Mouse (Mus musculus): ENCODE data around the gene Gm42906. TPM values are rescaled to one million over a fixed set of nuclear protein-coding genes. Genes with fewer than 3 reads are reported as not detected.

The Gm42906 gene
- total RNA-seq, 2 experiments from 2014 or later: not detected

DNA sequence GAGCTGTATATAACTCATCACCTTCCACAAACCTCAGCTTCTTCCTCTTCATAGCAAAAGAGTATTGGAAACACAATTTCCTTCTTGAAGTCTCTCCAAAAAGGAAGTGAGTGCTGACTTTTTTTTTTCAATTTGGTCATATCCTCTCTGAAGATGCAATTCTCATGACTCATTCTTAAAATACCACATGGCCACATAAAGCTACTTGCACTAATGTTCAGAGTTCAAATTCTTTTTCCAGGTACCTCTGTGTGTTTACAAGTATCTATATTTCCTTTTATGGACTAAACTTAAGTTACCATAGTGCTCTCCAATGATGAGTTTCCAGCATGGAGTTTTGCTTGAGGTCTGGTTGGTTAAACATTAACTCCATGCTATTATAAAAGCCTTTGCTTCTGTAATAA lies 94.8 kb downstream of the Gm42906 start:
- TF ChIP-seq CTCF (conservative IDR thresholded peaks at IDR 0.05): no peak
- no peak overlapping the region for H3K27ac ChIP-seq
- no peak for DNase-seq (ENCODE audit: low spot score in 2 of 2)
- H3K4me3 ChIP-seq: no peak overlapping the region

DNA sequence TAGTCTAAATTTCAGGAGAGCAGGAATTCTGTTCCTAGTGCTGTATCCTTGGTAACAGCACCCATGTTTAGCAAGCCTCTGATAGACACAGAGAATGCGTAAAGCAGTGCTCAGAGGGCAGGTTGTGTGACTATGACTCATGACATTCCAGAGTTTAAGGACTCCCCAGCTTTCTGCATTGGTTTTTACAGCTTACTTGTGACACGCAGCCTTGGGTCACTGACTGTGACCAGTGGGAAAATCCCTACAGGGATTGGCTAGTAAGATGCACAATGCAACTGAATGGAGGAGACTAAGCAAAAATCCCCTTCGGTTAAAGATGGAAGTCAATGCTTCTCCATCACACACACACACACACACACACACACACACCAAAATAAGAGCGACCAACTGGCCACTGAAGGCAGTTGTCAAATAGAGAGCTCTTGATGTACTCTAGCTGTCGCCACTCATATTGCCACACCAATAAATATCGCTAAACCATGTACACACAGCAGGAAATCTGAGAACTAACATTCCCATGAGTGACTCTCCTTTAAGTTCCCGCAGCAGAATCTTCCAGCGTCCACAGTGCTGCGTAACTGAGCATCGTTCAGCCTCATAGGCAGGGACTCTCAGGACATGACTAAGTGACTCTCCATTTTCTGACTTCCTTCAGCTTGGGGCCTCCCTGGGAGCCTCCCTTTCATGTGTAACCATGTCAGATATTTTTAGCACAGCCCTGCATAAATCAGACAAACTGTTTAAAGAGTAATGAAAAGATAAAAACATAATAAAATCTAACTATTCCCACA lies 112.0 kb downstream of the Gm42906 start:
- Histone ChIP-seq H3K27ac (peak overlapping the region; percentile 57; the same call in 1 of the 2 replicates), H3K4me3 (no peak overlapping the region)
- peak in 1 of 2 experiments; percentile 32 for DNase-seq (ENCODE audit: low spot score in 2 of 2)
- TF ChIP-seq CTCF (conservative IDR thresholded peaks at IDR 0.05): no peak

GRCm38 (mm10) chr5:151300286-151300685 lies 127.7 kb downstream of the Gm42906 start:
- TF ChIP-seq CTCF (conservative IDR thresholded peaks at IDR 0.05): no peak
- H3K4me3 ChIP-seq: no peak overlapping the region
- no peak for DNase-seq (ENCODE audit: low spot score in 2 of 2)
- H3K27ac ChIP-seq: no peak overlapping the region

- no peak for TF ChIP-seq CTCF (conservative IDR thresholded peaks at IDR 0.05)
- H3K4me3 ChIP-seq: no peak overlapping the region
- no peak for DNase-seq (ENCODE audit: low spot score in 2 of 2)
Observed at GRCm38 (mm10) chr5:151299576-151299975, 128.4 kb downstream of the Gm42906 start.

DNA sequence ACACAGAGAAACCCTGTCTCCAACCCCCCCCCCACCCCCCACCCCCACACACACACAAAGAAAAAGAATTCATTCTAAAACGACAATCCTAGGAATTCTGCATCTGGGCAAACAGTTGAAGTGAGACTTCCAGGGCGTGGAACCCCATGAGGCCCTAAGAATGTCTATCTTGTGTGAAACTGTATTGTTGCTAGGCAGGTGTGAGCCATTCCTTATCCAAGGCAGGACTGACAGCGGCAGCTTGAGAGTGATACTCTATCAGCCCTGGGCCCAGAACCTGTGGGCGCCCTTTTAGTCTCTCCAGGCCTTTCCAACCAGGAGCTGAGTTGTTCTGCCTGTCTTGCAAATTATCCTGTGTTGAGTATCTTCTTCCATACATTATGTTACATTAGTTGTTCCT lies 129.6 kb downstream of the Gm42906 start:
- no peak overlapping the region for H3K4me3 ChIP-seq
- H3K27ac ChIP-seq: no peak overlapping the region
- DNase-seq (ENCODE audit: low spot score in 2 of 2): no peak
- TF ChIP-seq CTCF (conservative IDR thresholded peaks at IDR 0.05): no peak

More at GRCm38 (mm10) chr5:151299576-151299975, 128.4 kb downstream of the Gm42906 start:
- H3K27ac ChIP-seq: no peak overlapping the region

DNA sequence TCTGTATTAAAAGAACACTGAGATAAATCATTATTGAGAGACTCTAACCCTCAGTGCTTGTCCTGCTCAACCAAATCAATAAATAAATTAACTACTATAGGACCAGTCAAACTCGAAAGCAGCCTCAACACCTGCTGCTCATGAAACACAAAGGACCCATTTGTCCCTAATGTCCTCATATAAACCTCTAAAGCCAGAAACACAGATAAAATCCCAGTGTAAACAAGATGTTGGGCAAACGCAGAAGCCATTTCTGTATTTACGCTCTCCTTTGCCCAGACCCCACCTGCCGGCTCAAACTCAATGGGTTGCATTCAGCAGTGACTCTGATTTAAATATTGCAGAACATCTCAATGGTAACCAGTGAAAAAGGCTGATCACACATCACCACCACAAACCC lies 131.7 kb downstream of the Gm42906 start:
- no peak overlapping the region for H3K27ac ChIP-seq
- TF ChIP-seq CTCF (conservative IDR thresholded peaks at IDR 0.05): no peak
- no peak overlapping the region for H3K4me3 ChIP-seq
- DNase-seq (ENCODE audit: low spot score in 2 of 2): no peak

DNA sequence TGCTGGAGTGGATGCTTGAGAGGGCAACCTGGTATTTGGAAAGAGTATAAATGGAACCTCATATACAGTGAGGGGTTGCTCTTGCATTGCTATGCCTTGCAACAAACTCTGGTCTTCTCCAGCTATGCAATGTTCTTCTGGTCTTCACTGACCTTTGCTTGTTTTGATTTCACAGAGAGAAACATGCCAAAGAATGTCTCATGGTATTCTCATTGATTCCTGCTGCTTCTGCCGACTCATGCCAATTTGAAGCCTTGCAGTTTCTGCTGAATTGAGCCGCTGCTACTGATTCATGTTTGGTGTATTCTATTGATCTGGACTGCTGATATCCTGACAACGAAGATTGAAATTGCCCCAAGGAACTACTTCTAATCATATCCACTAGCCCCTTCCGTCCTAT lies 134.4 kb downstream of the Gm42906 start:
- H3K4me3 ChIP-seq: no peak overlapping the region
- no peak for TF ChIP-seq CTCF (conservative IDR thresholded peaks at IDR 0.05)
- no peak for DNase-seq (ENCODE audit: low spot score in 2 of 2)
- no peak overlapping the region for H3K27ac ChIP-seq

GRCm38 (mm10) chr5:151292310-151292709 lies 135.7 kb downstream of the Gm42906 start:
- Histone ChIP-seq H3K27ac (no peak overlapping the region), H3K4me3 (no peak overlapping the region)
- TF ChIP-seq CTCF (conservative IDR thresholded peaks at IDR 0.05): peak; percentile 73
- DNase-seq (ENCODE audit: low spot score in 2 of 2): no peak

DNA sequence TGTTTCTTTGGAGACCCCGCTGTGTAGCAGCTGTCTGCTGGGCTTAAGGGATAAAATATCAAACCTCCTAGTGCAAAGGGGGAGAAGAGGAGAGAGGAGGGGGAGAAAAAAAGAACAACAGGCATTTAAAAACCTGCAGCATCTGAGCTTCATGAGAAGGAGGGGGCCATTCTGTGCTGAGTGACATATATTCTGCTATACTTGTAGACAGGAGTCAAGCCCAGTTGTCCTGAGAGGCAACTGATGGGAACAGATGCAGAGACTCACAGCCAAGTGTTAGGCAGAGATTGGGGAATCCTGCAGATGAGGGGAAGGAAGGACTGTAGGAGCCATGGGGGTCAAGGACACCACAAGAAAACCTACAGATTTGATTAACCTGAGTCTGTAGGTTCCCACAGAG lies 141.6 kb downstream of the Gm42906 start:
- H3K4me3 ChIP-seq: no peak overlapping the region
- no peak for TF ChIP-seq CTCF (conservative IDR thresholded peaks at IDR 0.05)
- H3K27ac ChIP-seq: no peak overlapping the region
- DNase-seq (ENCODE audit: low spot score in 2 of 2): no peak

DNA sequence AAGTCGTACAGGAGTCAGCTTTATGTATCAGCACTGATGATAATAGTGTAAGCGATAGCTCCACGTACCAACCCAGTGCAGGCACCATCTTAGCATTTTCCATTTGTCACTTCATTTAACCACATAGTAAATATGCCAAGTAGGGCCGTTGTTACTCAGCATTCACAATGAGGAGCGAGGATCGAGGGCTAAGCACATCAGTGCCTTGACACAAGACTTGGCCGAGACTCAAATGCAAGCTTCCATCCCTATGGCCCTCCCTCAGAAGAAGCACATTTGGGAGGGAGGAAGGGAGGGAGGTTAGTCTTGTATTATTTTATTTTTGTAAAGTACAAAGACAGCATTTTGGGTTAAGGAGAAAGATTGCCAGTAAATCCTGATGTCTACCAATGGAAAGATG lies 148.4 kb downstream of the Gm42906 start:
- no peak for DNase-seq (ENCODE audit: low spot score in 2 of 2)
- Histone ChIP-seq H3K27ac (no peak overlapping the region), H3K4me3 (no peak overlapping the region)
- TF ChIP-seq CTCF (conservative IDR thresholded peaks at IDR 0.05): no peak

- no peak for DNase-seq (ENCODE audit: low spot score in 2 of 2)
- Histone ChIP-seq H3K4me3 (no peak overlapping the region), H3K27ac (no peak overlapping the region)
- TF ChIP-seq CTCF (conservative IDR thresholded peaks at IDR 0.05): no peak
Observed at GRCm38 (mm10) chr5:151277927-151278326, 150.0 kb downstream of the Gm42906 start.

DNA sequence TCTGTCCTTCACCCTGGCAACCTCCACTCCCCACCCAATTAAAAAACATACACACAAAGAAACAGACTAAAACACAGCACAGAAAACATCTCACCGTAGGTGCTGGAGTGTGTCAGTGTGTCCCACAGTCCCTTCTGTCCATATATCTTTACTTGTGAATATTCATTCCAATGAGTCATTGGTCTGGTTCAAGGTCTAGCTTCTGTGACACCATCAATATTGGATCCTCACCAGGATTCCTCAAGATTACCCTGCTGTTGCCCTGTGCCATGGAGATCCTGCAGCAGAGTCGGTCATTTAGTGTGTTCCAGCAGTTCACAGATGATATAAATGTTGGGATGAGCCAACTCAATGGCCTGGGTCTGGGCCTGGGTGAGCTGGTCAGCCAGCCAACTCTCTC lies 152.0 kb downstream of the Gm42906 start:
- no peak overlapping the region for H3K4me3 ChIP-seq
- no peak for TF ChIP-seq CTCF (conservative IDR thresholded peaks at IDR 0.05)
- no peak for DNase-seq (ENCODE audit: low spot score in 2 of 2)
- no peak overlapping the region for H3K27ac ChIP-seq

GRCm38 (mm10) chr5:151274265-151274664 lies 153.7 kb downstream of the Gm42906 start:
- H3K27ac ChIP-seq: no peak overlapping the region
- DNase-seq (ENCODE audit: low spot score in 2 of 2): no peak
- H3K4me3 ChIP-seq: no peak overlapping the region
- no peak for TF ChIP-seq CTCF (conservative IDR thresholded peaks at IDR 0.05)

- Histone ChIP-seq H3K27ac (no peak overlapping the region), H3K4me3 (no peak overlapping the region)
- TF ChIP-seq CTCF (conservative IDR thresholded peaks at IDR 0.05): no peak
- DNase-seq (ENCODE audit: low spot score in 2 of 2): no peak
Observed at GRCm38 (mm10) chr5:151270815-151271214, 157.1 kb downstream of the Gm42906 start.

All from layer of hippocampus, adult 2 months (tissue).